Mouse (Mus musculus): ENCODE data around the gene Foxr1.
A peak's percentile ranks its signal among the peaks of the same experiment; 100 is the strongest.
"Not testable (repeated sequence)": the region's sequence is repeated elsewhere in the genome, so short reads cannot be mapped to it uniquely, and the experiment has no call there.

Gene Foxr1

DNA sequence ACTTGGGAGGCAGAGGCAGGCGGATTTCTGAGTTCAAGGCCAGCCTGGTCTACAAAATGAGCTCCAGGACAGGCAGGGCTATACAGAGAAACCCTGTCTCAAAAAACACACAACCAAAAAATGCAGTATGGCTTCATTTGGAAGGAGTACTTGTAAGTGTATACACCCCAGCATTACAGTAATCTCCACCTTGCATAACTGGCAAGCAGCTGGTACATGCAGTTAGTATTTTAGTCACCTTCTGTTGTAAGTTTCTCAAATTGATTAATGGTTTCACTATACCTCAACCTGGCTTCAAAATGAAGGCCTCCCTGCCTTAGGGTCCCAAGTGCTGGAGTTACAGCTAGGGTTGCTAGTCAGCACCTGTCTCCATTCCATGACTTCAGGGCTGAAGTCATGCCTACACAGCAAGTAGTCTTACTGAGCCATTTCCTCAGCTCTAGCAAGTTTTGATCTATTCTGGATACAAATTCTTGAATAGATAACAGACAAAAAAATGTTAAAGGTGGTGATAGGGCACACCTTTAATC, 29.3 kb downstream of the Foxr1 start:
- no peak for DNase-seq

DNA sequence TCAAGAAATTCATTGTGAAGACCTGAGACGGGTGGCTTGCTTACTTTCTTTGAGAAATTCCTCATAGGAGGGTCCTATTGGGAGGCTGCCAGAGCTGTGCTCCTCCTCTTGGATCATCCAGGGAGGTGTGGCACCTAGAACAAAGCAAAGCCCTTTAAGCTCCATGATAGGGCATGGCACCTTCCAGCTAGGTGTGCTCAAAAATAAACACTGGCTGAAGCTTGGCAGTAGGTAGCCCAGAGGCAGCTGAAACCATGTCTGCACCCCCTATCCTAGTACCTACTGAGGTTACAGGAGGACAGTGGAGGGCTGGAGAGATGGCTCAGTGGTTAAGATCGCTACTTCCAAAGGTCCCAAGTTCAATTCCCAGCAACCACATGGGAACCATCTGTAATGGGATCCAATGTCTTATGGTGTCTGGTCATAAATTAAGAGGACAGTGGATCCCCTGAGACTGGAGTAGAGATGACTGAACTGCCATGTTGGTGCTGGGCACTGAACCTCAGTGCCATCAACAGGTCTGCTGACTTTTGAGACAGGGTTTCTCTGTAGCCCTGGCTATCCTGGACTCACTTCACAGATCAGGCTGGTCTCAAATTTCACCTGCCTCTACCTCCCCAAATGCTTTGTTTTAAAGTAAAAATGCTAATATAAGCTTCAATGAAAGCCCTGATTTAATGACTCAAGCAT, 30.1 kb downstream of the Foxr1 start:
- DNase-seq: no peak

DNA sequence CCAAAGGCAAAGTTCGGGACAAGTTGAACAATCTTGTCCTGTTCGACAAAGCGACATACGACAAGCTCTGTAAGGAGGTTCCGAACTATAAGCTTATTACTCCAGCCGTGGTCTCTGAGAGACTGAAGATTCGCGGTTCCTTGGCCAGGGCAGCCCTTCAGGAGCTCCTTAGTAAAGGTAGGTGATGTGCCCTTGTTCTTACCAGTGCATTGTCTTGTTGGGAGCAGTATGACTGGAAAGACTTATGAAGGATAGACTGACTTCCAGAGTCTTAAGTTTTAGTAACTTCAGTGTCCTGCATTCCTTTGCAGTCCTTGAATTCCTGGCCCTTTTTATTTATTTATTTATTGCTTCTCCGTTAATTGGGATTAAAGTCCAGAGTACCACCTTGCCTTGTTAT, 32.2 kb downstream of the Foxr1 start:
- DNase-seq: not testable (repeated sequence)

DNA sequence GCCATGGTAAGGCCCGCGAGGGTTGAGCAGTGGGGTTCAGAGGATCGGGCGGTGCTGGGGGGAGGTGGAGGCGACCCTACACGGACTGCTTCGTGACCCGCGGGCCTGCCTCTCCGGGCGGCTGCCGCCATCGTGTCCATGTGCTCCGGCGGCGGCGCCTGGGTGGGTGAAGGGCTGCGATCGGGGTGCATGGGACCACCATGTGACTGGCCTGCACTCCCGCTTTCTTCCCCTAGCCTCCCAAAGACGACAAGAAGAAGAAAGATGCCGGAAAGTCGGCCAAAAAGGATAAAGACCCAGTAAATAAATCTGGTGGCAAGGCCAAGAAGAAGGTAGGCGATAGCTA, 33.2 kb downstream of the Foxr1 start:
- no peak for DNase-seq

DNA sequence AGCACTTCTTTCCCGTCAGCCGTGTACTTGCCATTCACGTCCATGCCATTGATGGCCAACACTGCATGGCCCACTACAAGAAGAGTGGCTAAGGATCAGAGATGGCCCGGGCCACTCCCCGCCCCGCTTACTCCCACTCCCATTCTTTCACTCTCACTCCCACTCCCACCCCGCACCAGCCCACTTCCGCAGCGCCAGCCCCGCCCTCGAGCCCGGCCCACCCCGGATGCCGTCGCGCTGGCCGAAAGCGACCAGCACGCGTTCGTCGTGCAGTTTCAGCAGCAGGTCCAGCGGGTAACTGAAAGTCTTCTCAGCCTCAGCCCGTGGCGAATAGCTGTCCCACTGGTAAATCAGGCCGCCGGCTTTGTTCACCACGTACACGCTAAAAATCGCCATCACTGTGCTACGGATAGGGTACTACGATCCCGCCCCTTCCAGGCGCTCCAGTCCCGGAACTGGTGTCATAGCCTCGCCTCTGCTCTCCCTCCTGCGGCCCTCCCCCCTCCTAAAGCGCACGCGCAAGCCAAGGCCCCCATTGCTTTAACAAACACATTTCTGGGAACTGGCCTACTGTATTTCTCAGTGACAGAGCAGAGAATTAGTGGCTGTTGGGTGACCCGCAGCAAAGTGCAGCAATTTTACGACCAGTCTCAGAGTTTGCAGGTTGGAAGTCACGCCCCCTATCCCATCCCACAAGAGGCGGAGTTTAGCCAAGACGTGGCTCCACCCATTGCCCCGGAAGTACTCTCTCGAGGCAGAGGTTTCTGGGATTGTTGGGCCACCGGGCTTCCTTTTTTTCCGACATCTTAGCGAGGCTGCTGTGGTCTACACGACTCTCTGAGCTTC, 33.8 kb downstream of the Foxr1 start, which contains the start of the genes Rps25 and Trappc4:
Rps25 (plus strand) TSS at position 234 of the 846 bp plus-strand sequence.
Trappc4 (minus strand) TSS at position 695 of the 846 bp plus-strand sequence.
- peak; percentile 91 to 93 for DNase-seq

DNA sequence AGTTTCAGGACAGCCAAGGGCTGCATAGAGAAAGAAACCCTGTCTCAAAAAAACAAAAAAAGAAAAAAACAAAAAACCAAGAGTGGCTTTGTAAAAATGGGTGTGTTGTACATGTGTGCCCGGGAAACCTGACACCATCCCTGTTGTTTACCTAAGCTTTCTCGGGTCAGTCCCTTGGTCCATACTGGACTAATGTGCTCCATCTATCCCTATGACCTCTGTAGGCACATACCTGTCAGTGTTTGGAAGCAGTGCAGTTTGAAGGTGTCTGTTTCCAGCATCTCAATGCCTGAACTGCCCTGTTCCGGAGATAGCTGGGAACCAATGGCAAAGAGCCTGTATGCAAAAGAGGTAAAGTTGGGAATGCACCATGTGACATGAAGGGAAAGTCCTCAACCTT, 35.9 kb downstream of the Foxr1 start:
- no peak for DNase-seq

DNA sequence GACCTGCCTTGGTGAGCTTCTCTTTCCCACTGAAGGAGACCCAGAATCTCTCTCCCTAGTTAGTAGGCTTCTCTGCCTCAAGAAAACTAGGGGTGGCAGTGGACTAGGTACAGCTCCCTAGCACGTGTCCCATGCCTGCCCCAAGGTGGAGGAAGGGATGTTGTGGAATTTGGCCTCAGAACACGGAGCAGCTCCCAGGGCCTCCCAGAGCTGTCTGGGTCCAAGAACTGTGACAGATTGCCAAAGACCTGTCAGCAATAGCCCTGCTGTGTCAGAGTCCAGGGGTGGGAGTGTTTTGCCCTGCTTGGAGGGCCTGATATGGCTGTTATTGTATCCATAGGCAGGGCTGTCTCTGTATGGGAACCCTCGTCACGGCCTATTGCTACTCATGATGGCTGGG, 39.9 kb downstream of the Foxr1 start:
- peak; percentile 87 to 91 for DNase-seq

DNA sequence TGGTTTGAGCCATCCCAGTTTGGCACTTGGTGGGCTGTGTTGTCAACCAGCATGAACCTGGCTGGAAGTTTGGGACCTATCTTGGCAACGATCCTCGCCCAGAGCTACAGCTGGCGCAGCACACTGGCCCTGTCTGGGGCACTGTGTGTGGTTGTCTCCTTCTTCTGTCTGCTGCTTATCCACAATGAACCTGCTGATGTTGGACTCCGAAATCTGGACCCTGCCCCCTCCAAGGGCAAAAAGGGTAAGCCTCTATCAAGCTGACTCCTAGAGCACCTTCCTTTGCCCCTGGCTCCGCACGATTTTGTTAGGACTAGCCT, 41.2 kb downstream of the Foxr1 start:
- DNase-seq: peak in 1 of 2 experiments; percentile 67

DNA sequence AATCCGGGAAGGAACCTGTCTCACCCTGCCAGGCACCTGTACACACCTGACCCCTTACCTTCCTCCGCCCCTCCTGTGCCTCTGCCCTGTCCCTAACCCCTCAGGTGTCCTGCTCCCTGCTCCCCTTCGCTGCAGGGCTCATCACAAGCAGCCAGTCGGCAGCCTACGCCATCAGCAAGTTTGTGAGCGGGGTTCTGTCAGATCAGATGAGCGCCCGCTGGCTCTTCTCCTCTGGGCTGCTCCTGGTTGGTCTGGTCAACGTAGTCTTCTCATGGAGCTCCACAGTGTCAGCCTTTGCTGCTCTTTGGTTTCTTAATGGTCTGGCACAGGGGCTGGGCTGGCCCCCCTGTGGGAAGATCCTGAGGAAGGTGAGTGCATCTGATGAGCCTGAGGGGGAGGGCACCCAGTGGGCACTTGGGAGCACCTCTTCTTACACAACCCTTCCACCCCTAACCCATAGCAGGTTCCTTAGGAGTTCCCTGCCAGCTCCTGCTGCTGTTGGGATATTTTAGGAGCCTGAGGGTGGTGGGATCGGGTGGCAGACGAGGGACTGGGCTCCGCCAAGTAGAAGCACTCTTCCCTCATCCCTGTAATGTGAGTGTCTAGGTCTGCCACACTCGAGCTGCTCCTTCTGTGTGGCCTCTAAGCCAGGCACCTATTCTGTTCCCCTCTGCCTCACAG, 41.7 kb downstream of the Foxr1 start:
- DNase-seq: no peak

DNA sequence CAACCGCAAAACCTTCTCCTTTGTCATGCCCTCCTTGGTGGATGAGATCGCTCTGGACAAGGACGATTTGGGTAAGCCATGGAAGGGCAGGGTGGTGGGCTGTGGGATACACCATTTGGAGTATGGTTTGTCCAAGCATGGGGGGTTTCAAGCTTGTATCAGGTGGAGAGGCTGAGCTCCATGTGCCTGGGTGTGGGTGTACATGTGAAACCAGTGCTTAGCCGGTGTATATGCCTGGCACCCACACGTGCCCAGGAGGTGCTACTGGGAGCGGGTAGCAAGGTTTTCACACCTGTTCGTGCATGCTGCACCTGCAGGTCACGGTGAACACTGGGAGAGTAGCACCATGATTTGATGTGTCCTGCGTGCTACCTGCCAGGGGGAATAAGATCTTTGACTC, 42.4 kb downstream of the Foxr1 start:
- DNase-seq: no peak

DNA sequence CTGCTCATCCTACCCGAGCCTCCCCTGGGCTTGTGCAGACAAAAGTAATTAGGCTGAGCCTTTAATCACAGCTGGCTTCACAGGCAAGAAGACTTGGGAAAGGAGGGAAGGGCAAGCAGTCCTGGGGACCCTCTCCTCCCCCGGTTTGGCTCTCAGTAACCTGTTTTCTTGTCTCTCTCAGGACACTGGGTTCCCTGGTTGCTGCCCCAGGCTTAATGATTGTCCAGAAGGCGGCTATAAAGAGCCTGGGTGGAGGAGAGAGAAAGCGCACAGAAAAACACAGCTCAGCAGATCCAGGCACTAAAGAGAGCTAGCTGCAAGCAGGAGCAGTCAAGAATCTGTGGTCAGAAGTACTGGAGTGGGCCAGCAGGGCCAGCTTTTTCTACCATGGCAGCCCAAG, 42.8 kb downstream of the Foxr1 start:
- peak; percentile 86 to 93 for DNase-seq

DNA sequence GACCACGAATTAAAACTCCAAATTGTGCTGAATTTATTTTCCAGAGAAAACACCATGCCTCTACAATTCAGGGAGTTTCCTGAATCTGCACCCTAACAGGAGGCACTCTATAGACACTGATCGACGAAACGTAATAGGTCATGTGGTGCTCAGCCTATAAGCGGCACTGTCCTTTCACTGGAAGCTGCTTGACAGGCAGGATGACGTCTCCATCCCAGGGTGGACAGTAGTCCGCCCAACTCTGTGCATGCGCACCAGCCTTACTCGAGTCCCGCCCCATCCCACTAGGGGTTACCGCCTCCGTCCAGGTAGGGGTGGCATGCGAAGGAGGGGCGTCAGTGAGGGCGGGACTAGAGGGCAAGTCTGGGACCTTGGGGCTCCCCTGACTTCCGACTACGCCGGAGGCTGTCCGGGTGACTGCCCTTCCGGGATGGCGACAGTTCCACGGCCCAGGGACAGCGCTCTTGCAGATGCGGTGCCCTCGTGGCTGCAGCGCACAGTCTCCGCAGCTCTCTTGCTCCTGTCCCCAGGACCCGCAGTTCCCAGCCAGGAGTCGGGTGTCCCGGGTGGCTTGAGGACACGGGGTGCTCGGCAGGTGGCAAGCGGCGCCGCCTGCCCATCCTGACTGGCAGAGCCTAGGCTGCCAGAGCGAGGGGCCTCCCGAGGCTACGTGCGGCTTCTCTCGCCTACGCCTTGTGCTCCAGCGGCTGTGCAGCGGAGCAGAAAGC, 44.1 kb downstream of the Foxr1 start, which contains the start of gene Slc37a4:
Slc37a4 (plus strand) TSS at position 169 of the 728 bp plus-strand sequence.
- DNase-seq: peak; percentile 98 to 99

DNA sequence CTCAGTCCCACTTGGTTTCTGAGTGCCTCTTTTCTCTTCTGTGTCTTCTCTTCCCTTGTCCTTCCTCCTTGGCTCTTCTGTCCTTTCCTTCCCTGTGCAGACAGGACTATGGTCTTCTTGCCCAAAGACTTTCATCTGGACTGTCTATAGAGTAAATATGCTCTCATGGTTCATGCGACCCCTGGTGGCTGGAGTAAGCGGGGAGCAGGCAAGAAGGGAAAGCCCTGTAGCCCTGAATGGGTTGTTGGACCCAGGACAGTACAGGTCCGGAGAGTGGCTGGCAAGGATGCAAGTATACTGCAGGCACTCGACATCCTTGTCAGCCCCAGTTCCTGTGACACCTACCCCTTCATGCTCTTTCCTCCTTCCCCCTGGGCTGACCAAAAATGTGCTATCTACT, 49.5 kb downstream of the Foxr1 start:
- DNase-seq: peak in 1 of 2 experiments; percentile 81

DNA sequence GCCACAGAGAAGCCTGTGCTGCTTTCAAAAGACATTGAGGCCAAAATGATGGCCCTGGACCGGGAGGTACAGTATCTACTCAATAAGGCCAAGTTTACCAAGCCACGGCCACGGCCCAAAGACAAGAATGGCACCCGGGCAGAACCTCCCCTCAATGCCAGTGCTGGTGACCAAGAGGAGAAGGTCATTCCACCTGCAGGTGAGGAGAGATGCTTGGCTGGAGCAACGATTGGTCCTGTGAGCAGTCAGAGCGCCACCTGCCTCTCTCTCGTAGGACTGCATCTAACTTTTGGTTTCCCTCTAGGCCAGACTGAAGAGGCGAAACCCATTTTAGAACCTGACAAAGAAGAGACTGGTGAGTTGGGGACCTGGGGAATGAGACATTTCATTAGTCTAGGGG, 51.7 kb downstream of the Foxr1 start:
- peak in 1 of 2 experiments; percentile 67 for DNase-seq

DNA sequence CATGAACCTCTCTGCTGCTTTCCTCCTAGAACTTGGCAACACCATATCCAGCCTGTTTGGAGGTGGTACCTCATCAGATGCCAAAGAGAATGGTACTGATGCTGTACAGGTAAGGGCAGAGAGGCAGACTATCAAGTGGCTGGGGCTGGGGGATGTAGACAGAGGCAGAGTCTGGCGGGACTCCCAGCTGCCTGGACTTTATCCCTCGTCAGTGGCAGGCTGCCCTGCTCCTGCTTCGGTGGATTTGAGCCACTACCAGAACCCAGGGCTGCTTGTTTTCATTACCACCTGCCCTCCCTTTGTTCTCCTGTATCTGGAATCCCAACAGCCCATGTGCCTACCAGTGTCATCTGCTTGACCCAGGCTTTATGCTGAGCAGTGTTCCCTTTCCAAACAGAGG, 53.7 kb downstream of the Foxr1 start:
- DNase-seq: peak in 1 of 2 experiments; percentile 66

DNA sequence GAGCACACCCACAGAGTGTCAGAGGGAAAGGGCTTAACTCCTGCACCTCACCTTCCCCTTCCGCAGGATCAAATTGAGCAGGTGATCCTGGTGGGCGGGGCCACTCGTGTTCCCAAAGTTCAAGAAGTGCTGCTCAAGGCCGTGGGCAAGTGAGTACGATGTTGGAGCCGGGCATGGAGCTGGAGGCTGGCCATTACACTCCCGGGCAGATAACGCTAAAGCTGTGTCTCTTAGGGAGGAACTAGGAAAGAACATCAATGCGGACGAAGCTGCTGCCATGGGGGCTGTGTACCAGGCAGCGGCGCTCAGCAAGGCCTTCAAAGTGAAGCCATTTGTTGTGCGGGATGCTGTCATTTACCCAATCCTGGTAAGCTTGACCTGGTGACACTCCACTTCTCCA, 56.3 kb downstream of the Foxr1 start:
- no peak for DNase-seq
